Mouse (Mus musculus): ENCODE results near the gene Btbd16.

The Btbd16 gene

DNA sequence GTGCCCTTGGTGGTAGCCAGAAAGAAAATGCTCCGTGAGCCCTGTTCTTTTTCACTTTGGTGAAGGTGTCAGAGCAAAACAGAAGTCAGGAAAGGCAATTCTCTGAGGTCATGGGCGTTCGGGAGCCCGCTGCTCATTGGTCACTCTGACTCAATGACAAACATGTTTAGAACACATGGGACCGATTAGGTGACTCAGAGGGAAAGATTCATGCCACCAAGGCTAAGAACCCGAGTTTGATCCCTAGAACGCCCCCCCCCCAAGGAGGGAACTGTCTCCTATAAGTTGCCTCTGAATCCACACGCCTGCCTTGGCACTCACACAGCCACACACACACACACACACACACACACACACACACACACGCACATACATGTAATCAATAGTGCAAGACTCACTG, 19.8 kb downstream of the Btbd16 start:
- no peak for TF ChIP-seq GATA4 (IDR thresholded peaks at IDR 0.05; ENCODE audit: insufficient replicate concordance, low read length)

DNA sequence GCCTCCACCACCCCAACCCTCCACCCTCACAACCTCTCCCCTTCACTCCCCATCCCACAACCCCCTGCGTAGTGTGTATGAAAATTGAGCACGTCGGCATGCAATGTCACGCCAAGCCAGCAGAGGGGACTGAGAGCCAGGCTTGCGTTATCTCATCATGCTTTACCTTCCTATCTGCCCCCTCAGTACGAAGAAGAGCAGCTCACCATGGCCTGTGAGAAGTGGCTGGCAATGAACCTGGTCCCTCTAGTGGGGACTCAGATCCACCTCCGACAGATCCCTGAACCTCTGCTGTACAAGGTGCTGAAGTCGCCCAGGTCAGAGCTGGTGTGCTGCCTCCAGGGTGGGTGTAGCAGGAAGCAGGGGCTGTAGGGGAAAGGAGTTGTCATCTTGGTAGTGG, 22.9 kb downstream of the Btbd16 start:
- no peak for TF ChIP-seq GATA4 (IDR thresholded peaks at IDR 0.05; ENCODE audit: insufficient replicate concordance, low read length)

DNA sequence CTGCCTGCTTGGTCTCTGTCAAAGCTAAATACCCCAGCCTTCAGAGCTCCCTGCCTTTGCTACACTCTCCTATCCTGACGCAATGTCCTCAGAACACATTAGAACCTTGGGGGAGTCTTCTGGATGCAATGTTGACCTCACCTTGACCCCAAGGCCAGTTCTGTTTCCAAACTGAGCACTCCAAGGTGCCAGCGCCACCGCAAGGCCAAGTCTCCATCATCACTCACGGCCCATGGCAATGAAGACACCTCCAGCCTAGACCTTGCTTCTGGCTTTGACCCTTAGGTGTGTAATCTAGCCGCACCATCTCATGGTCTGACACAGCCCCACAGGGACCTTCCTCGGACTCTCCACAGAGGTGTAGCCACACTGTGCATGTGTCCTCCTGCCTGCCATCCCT, 23.7 kb downstream of the Btbd16 start:
- TF ChIP-seq GATA4 (IDR thresholded peaks at IDR 0.05; ENCODE audit: insufficient replicate concordance, low read length) = no peak

DNA sequence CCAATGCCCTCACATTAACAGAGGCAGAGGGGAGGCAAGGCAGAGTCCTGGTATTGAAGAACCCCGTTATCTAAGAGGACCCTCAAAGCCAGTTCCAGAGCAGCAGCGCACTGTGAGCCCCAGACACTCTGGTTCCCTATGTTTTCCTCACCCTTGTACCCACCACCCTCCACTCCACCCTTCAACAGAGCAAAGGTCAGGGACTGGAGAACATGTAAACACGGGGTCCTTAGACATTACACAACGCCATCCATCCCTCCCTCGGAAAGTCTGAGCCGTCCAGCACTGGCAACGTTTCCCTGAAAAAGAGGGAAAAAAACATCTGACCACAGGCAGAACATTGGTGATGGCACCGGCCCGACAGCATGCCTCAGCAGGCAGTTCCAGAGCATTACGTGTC, 25.5 kb downstream of the Btbd16 start:
- TF ChIP-seq GATA4 (IDR thresholded peaks at IDR 0.05; ENCODE audit: insufficient replicate concordance, low read length) = no peak

DNA sequence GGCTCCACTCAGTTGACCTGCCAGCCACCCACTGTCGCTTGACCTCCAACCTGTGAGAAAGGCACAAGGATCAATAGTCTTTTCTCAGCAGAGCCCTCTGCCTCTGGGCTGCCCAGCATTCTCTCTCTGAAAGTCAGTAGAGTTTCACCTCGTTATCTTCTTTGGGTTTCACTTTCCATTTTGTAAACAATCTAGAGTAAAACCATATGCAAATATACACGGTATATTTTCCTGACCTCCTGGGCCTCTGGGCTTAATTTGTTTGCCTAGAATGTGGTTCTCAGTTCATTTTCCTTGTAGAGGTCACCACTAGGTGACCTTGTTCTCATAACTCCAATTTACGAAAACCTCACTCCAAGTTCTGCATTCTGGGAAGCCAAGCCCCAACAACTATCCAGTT, 26.8 kb downstream of the Btbd16 start:
- TF ChIP-seq GATA4 (IDR thresholded peaks at IDR 0.05; ENCODE audit: insufficient replicate concordance, low read length) = no peak

DNA sequence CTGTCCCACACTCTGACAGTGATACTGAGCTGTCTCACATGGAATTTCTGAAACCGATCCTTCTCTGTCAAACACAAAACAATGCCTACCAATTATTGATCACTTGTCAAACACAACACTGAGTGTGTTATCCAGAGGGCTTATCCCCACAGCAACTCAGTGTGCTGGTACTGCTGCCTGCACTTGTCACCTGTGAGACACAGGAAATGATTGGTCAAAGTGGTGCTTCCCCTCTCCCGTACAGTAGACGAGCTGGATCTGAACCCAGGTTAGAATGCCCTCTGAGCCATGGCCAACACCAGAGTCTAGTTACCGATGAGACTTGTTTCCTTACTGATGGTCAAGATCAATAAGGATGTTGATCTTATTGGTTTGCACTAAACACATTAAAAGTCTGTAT, 27.9 kb downstream of the Btbd16 start:
- no peak for TF ChIP-seq GATA4 (IDR thresholded peaks at IDR 0.05; ENCODE audit: insufficient replicate concordance, low read length)

DNA sequence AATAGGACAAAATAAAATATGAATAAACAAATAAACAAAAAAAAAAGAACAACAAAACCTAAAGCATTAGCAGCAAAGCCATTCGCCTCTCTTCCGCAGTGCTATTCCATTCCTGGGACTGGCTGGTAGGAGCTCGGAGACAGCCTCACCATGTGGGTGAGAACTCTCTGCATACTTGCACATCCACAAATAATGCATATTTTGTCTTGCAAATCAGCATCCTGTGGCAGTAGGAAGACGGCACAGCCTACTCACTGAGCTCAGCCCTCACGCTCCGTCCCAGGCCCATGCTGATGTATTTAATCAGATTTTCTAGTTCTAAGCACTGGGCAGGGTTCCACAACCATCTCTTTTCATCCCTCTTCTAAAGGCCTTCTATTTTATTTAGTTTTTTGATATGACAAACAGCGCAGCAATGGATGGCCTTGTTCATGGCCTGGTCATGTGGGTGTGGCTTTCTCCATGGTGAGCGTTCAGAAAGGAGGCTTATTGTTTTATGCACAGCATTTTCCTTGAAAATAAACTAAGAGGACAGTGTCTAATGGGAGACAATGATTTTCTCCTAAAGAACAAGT, 29.5 kb downstream of the Btbd16 start:
- TF ChIP-seq GATA4 (IDR thresholded peaks at IDR 0.05; ENCODE audit: insufficient replicate concordance, low read length) = no peak

DNA sequence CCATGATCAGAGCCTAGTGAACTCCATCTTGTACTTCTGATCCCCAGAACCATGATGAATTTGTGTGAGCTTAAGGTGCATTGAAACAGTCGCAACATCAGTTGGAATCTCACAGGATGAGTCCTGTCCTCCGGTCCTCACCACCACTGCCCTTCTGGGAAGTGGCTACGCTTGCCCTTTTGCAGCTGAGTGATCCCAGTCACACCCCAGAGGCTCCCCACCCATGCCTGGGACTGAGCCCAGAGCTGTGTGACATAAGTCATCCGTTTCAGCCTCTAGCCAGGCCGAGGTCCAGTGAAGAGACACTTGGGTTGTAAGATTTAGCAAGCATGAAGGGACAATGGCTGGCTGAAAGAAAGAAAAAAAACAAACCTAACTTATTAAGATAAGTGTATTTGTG, 31.1 kb downstream of the Btbd16 start:
- TF ChIP-seq GATA4 (IDR thresholded peaks at IDR 0.05; ENCODE audit: insufficient replicate concordance, low read length) = no peak

DNA sequence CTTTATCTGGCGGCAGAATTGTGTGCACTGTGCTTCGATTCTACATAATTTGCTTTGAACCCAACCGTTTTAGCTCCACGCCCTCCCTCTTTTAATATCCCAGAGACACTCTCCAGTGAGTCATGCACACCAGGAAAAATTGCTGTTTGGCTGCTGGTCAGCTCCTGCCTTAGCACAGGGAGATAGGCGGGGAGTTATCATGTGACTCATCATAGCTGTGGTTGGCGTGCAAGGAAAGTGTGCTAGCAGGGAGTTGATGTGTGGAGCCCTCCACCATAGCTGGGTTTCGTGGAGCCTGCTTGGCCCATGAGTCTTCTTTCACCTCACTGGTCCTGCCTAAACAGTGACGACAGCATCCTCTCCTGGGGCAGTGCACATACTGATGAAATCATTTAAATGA, 33.9 kb downstream of the Btbd16 start:
- no peak for TF ChIP-seq GATA4 (IDR thresholded peaks at IDR 0.05; ENCODE audit: insufficient replicate concordance, low read length)

DNA sequence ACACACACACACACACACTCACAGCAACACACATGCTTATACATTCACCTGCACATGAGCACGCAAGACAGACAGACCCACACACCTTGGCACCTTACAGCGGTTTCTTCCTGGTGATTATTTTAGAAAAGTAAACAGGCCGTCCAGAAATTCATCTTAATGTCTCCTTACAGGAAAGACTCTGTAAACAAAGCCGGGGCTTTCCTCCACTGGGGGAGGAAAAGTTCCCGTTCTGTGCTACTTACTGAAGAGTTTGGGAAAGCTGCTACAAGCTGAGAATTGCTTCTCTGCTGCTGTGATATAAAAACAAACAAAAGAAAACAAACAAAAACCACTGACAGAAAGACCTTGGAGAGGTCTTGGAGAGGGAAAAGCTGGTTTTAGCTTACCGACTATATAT, 34.8 kb downstream of the Btbd16 start:
- no peak for TF ChIP-seq GATA4 (IDR thresholded peaks at IDR 0.05; ENCODE audit: insufficient replicate concordance, low read length)

DNA sequence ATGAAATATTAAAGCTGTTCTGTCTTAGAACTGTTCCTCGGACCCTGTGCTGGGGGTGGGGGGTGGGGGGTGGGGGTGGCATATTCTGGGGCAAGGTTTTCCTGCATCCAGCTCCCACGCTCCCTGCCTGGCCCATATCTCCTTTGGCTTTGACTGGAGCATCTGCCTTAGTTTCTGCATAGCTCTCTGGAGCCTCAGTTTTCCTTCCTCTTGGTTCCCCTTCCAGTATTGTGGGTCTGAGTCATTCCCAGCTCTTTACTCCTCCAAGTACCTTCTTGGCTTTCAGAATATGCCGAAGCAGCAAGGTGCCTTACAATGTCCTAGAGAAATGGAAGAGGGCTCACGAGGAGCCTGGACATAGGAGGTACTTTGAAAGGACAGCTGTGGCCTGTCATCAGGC, 36.4 kb downstream of the Btbd16 start:
- TF ChIP-seq GATA4 (IDR thresholded peaks at IDR 0.05; ENCODE audit: insufficient replicate concordance, low read length) = no peak

DNA sequence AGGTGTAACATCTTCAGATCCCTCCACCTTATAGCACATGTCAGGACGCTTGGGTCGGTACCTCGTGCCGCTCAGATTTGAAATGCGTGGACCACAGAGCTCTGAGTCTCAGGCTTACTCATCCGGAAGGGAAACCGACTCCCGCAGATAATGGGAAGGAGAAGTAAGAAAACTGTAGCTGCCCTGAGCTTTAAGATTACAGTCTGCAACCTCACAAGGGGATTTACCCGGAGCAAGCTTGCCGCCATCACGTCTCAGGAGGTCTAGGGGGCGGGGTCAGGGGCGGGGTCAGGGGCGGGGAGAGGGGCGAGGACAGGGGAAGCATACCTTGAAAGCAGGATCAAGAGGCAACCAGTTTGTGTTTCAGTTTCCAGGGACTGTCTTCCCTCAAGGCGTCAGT, 38.5 kb downstream of the Btbd16 start:
- no peak for TF ChIP-seq GATA4 (IDR thresholded peaks at IDR 0.05; ENCODE audit: insufficient replicate concordance, low read length)

DNA sequence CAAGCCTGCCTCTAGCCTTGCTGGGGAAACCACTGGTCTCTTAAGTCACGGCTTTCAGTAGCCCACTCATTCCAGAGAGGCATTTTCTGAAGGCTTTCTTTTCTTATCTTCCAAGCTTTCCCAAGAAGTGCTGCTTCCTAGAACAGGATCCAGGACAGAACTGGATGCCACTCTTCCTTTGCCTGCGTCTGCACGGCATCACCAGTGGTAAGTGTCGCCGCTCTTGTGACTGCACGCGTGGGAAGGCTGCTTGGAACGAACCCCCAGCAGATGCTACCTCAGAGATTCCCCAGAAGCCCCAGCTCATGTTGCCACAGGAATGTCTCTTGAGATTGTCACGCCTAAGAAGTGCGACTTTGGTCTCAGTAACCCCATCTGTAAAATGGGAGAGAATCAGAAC, 41.7 kb downstream of the Btbd16 start:
- no peak for TF ChIP-seq GATA4 (IDR thresholded peaks at IDR 0.05; ENCODE audit: insufficient replicate concordance, low read length)

DNA sequence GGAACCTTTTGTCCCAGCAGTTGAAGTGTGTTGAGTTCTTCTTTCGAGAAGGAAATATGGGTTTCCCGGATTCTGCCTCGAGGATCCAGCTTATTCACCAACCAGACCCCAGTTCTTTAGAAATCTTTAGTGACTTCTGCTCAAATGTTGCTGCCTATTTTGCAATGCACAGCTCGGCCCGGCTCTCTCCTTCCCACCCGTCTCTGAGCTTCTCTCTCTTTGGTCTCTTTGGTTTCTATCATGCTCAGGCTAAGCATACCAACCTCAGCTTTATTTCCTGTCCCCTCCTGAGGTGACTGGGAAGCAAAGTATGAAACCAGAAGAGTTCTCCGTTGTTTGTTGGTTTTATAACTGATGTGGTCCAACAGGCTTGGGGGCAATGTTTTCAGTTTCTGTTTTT, 42.4 kb downstream of the Btbd16 start:
- TF ChIP-seq GATA4 (IDR thresholded peaks at IDR 0.05; ENCODE audit: insufficient replicate concordance, low read length) = no peak

DNA sequence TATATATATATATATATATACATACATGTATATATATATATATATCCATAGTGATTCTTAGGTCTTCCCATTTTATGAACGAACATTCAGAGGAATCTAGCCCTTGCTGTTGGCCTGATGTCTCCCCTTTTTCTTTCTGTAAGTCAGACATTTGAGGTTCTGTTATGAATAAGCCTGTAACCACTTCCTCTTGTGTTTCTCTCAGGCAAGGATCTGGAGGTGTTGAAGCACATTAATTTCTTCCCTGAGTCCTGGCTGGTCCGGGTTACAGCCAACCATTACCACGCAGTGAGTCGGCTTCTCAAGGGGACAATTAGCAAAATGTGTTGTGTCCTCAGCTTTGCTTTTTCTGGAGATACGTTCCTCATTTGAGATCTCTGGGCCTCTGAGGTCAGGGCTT, 44.9 kb downstream of the Btbd16 start:
- no peak for TF ChIP-seq GATA4 (IDR thresholded peaks at IDR 0.05; ENCODE audit: insufficient replicate concordance, low read length)

DNA sequence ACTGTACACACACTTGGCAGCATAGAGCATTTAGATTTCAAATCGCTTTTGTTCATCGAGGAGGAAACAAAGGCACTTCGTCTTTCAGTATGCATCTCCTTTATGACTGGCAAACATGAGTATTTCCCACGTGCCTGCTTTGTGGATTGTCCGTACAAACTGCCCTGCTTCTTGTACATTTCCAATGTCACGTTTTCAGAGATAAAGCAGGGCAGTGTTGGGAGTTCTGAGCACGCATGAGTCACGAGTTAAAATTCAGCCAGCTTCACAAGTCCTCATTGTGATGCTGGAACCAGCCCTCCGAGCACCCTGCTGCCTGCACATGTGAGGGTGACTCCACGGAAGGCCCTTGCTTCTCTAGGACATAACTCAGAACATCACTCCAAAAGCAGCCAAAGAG, 45.8 kb downstream of the Btbd16 start:
- TF ChIP-seq GATA4 (IDR thresholded peaks at IDR 0.05; ENCODE audit: insufficient replicate concordance, low read length) = no peak

DNA sequence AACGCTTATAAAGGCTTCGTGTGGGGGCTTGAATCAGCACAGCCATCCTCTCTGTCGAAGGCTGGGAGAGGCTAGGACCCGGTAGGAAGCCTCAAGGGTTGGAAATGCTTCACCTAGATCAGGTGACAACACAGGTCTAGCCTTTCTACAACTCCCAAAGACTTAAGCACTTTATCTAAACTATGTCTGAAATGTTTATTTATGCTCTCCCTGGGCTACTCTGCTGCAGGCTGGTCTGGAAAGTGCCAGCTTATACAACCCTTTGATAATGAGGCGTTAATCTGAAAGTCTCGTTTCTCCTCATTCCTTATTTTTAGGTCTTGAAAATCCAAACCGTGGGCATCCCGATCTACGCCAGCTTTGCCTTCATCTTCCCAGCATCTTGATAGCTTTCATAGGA, 50.1 kb downstream of the Btbd16 start:
- TF ChIP-seq GATA4 (IDR thresholded peaks at IDR 0.05; ENCODE audit: insufficient replicate concordance, low read length) = no peak

DNA sequence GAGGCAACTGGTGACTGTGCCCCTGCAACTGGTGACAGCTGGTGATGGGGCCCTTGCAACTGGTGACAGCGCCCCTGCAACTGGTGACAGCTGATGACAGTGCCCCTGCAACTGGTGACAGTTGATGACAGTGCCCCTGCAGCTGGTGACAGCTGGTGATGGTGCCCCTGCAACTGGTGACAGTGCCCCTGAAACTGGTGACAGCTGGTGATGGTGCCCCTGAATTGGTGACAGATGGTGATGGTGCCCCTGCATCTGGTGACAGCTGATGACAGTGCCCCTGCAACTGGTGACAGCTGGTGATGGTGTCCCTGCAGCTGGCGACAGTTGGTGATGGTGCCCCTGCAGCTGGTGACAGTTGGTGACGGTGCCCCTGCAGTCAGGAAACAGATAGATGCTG, 52.5 kb downstream of the Btbd16 start:
- no peak for TF ChIP-seq GATA4 (IDR thresholded peaks at IDR 0.05; ENCODE audit: insufficient replicate concordance, low read length)
